Mouse (Mus musculus) gastrocnemius, postnatal 14 days (tissue): ENCODE measurements around the gene Ppp1r12a. TPM values are rescaled to one million over a fixed set of nuclear protein-coding genes. Genes with fewer than 3 reads are reported as not detected.
A peak's percentile ranks its signal among the peaks of the same experiment; 100 is the strongest.

Experiments
- DNase-seq: peaks from one replicate; pipeline ENCODE4 v3.0.0; 2021; ENCODE audit warnings: mixed read lengths
- intact Hi-C: fragments of 180-260 bp; cut with DNase I; formaldehyde crosslinking; loops from one replicate; pipeline ENCODE4 v1.15.1; 2025; ENCODE audit warnings: low total_unique reads
- total RNA-seq, 2 experiments: library from RNA; stranded (reverse); gene quantifications; 2 replicates each; pipeline ENCODE4 v1.2.3; 2021

The Ppp1r12a gene
- total RNA-seq, 2 experiments from 2014 or later = 34.2 to 35.4 TPM

- intact Hi-C loops = no loop called here
Observed at GRCm38 (mm10) chr10:108313845-108314244, 151.9 kb downstream of the Ppp1r12a start.

DNA sequence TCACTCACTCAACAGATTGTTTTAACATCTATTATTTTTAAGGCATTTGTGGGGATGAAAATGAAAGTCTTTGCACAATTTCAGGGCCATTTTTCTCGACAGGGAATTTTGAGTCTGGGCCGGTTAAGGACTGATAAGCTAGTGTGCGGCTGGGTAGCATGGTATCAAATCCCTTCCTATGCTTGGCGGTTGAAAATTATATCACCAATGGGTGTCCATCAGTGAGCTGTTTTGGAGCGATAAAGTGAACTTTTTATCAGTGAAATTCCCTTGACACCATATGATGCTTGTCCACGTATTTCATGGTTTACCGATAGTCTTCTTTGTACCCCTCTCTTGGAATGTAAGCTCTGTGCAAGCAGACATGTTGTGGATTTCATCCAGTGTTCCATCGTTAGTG lies 152.4 kb downstream of the Ppp1r12a start:
- no peak for DNase-seq
- intact Hi-C loops = no loop called here

More at GRCm38 (mm10) chr10:108313845-108314244, 151.9 kb downstream of the Ppp1r12a start:
- DNase-seq = no peak

GRCm38 (mm10) chr10:108315236-108315635 lies 153.2 kb downstream of the Ppp1r12a start:
- intact Hi-C loops = no loop called here
- DNase-seq = no peak

DNA sequence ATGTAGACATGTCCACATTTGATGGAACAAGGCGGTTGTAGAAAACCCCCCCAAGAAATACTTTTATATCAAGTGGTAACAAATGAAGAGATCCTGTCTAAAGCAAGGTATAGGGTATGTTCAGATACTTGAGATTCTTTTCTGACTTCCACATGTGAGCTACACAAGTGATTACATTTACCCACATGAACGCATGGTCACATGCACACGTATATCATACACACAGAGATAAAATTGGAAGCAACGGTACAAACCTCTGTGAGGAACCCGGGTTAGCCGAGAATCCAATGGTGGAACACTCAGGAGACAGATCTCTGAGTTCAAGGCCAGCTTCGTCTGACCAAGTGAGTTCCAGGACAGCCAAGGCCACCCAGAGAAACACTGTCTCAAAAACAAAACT lies 166.4 kb downstream of the Ppp1r12a start:
- intact Hi-C loops = no loop called here
- DNase-seq = no peak

- no peak for DNase-seq
- intact Hi-C loops = no loop called here
Observed at GRCm38 (mm10) chr10:108328983-108329382, 167.0 kb downstream of the Ppp1r12a start.

DNA sequence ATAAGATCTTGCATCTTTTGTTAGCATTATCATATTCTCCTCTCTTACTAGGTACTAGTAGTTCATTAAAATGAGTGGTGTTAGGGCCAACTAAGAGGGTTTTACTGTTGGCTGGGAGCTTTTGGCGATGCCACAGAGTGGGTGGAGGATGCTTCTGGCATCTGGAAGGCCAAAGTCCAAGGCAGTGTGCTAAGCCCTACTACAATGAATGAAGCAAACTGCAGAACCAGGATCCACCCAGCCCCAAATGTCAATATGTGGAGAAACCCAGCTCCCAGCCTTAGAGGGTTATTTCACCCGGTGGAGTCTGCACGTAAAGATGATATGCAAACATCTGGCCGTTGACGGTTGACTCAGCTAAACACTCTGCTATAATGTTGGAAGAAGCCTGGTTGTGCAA lies 167.8 kb downstream of the Ppp1r12a start:
- DNase-seq = no peak
- intact Hi-C loops = no loop called here

GRCm38 (mm10) chr10:108330964-108331363 lies 169.0 kb downstream of the Ppp1r12a start:
- intact Hi-C loops = no loop called here
- no peak for DNase-seq

- intact Hi-C loops = no loop called here
- peak; percentile 39 for DNase-seq
Observed at GRCm38 (mm10) chr10:108331784-108332561, 170.0 kb downstream of the Ppp1r12a start, which contains the start of gene Pawr. TSS of gene Pawr (plus strand) at chr10:108332121.

- peak; percentile 40 for DNase-seq
- intact Hi-C loops = no loop called here
Observed at GRCm38 (mm10) chr10:108332571-108333541, 170.9 kb downstream of the Ppp1r12a start.

GRCm38 (mm10) chr10:108333642-108334041 lies 171.6 kb downstream of the Ppp1r12a start:
- DNase-seq = no peak
- intact Hi-C loops = no loop called here

Other genes with a start within 250 kb of the Ppp1r12a start
- gene Pawr, start 169.9 kb downstream of the Ppp1r12a start, total RNA-seq = 1 to 10 TPM; 1.5 to 1.7 TPM